Mouse (Mus musculus): ENCODE results near the gene Pde11a.

Pde11a gene

DNA sequence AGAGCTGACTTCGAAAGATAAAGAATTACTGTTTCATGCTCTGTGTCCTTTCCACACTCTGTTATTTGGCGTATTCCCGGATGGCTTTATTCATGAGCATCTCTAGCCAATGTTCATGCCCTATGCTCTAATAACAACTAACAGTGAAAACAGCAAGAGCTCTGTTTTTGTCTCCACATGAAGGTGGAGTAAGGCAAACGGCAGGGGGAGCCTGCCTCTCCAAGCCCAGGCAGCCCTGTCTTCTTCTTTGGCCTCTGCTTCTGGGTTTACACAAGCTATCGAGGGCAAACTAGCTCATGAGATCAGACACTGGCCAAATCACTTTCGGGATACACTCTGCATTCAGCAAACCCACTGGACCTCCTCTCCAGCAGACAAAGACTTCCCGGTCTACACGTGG lies 241.3 kb downstream of the Pde11a start:
- DNase-seq (ENCODE audit: inconsistent ontology term): no peak

DNA sequence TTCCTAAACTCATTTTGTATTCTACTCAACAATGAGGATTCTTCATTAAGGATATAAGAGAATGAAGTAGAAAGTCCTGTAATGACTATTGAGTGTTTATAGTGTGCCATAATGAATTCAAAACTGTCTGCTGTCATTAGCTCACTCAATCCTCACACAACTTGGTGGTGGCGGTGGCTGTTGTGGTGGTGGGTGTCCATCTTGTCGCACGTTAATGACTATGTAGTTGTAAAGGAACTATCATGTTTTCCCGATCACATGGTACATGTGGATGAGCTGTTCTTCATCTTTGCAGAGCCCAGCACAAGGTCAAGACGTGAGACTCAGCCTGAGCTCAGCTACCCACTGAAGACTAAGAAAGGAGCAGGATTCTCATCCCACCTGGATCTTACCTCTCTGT lies 242.7 kb downstream of the Pde11a start:
- DNase-seq (ENCODE audit: inconsistent ontology term): no peak

DNA sequence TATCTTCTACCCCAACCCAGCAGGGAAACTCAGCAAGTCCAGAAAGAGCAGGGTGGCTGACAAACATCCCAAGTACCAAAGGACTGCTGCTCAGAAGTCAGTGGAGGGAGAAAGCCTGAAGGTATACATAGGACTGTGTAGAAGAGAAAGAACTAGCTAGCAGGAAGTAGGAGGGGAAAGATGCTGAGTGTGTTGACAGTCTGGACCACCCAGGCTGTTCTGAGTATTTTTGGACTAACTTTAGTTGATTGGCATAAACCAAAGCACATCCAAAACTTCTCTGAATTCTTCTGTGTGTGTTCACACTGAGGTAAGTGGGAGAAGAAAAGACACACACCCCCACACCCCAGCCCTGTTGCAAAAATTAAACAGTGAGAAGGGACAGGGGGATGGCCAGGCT lies 248.1 kb downstream of the Pde11a start:
- DNase-seq (ENCODE audit: inconsistent ontology term): no peak

- DNase-seq (ENCODE audit: inconsistent ontology term): no peak
Measured at GRCm38 (mm10) chr2:76088844-76089243, 249.7 kb downstream of the Pde11a start.

GRCm38 (mm10) chr2:76088413-76088812 lies 250.2 kb downstream of the Pde11a start:
- DNase-seq (ENCODE audit: inconsistent ontology term): peak; percentile 42

DNA sequence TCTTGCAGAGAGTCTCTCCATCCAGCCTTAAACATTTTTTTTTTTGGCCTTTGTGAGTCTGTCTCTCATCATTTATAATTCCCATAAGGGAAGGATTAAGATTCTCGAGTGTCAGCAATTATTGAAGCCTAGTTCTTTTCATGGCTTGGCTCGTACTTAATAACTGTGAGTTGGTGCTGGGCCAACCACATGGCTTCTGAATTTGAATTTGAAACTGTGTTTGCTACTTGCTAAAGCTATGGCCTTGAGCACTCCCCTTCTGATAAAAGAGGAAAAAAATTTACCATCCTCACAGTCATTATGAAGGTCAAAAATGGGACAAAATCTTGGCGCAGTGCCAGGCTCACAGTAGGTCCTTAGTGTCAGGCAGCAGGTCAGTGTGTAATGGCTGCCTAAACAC lies 251.4 kb downstream of the Pde11a start:
- DNase-seq (ENCODE audit: inconsistent ontology term): peak; percentile 19

- DNase-seq (ENCODE audit: inconsistent ontology term): no peak
Measured at GRCm38 (mm10) chr2:76084982-76085381, 253.6 kb downstream of the Pde11a start.

GRCm38 (mm10) chr2:76083901-76084300 lies 254.7 kb downstream of the Pde11a start:
- DNase-seq (ENCODE audit: inconsistent ontology term): no peak

DNA sequence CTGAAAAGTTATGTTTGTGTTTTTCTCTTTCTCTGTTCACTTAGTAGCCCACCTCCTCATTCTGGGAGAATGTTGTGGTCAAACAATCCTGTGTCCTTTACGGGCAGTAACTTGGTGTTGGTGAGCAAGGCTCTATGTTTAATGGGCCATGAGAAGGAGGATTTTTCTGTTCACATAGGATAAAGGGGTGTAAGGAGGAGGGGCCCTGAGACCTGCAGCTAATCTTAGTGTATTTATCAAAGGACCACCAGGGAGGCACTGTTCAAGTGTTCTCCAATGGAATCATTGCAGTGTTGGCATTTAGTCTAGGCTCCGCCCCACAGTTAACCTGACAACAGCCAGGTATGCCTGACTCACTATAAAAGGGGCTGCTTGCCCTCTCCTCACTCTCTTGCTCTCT lies 255.2 kb downstream of the Pde11a start:
- no peak for DNase-seq (ENCODE audit: inconsistent ontology term)

DNA sequence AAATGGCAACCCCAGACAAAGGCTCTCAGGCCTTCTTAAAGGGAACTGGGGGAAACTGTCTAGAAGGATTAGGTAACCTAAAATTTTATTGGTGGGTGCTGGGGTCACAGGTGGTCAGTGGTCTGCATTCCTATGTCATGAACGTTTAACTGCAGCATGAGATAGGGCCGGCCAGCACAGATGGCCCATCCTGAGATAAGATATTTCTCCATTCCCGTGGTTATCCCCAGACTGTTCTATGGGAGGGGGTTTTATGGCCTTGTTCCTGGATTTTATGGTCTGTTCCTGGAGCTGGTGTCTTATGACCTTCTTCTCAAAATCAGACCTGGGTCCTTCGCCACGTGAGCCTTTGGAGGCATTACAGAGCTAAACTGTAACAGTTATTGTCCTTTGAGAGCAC lies 256.6 kb downstream of the Pde11a start:
- DNase-seq (ENCODE audit: inconsistent ontology term): no peak

DNA sequence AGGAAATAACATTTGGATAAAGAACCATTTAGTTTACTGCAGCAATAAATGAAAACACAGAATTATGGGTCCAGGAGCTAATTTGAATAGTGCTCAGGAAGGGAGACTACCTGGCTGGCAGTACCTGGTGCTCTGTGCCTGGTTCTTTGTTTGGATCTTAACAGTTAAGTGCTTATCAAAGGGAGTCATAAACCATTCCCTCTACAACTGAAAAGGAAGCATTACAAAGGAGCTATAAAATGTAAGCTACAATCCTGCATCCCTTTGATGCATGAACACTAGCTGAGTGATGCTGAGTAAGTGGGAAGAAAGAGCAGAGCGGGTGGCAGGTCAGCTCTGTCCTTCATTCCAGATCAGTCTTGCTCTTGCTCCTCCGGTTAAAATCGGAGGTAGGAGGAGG lies 258.0 kb downstream of the Pde11a start:
- no peak for DNase-seq (ENCODE audit: inconsistent ontology term)

GRCm38 (mm10) chr2:76076838-76077237 lies 261.7 kb downstream of the Pde11a start:
- peak; percentile 59 for DNase-seq (ENCODE audit: inconsistent ontology term)

DNA sequence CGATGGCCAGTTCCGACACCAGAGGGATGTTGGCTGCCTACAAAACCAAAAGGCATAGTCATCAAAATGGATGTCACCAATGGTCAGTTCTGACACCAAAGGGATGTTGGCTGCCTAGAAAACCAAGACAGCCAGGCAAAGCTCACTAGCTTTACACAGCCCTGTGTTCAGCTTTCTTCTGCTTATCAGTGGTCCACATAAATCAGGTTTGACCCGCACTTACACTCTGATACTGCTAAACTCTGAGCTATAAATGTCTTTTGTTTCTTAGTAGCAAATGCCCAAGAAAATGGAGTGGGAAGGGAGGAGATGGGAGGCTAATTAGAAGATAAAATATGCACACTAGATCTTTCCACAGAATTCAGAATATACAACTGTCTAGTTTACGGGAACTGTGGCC lies 262.5 kb downstream of the Pde11a start:
- DNase-seq (ENCODE audit: inconsistent ontology term): no peak

DNA sequence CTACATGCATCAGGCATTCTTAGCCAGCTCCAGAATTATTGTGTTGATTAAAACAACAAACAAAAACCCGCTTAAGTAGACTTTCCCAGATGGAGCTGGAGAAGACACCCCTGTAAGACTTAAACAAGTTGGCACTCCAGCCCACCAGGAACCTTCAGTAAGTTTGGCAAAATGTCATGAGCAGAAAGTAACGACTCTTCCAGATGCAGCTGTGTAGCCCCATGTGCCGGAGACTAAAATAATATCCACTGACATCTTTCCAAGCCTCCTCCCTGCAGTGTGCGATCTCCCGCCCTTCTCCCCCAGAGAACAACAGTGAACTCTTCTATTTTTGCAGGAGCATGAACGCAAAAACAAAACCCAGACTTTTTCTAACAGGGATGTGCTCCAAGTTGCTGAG lies 265.5 kb downstream of the Pde11a start:
- DNase-seq (ENCODE audit: inconsistent ontology term): no peak

GRCm38 (mm10) chr2:76070432-76071306 lies 267.9 kb downstream of the Pde11a start:
- peak; percentile 86 for DNase-seq (ENCODE audit: inconsistent ontology term)

DNA sequence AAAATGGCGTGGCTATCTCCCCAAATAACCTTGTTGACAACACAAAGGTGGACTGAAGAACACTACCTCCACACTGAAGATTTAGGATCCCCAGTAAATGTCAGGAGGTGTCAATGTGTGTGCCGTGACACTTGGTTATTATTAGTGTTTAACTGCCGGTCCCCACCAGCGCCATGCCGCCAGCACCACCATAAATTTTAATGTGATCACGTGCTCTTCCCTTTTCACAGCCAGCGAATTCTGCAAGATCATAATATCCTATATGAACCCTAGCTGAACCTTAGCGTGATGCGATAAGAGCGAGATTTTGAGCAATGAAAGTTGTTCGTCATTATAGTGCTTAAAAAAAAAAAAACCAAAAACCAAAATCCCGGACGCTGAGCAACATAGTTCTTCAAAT lies 269.3 kb downstream of the Pde11a start:
- DNase-seq (ENCODE audit: inconsistent ontology term): no peak

- DNase-seq (ENCODE audit: inconsistent ontology term): no peak
Measured at GRCm38 (mm10) chr2:76068155-76068554, 270.4 kb downstream of the Pde11a start.

DNA sequence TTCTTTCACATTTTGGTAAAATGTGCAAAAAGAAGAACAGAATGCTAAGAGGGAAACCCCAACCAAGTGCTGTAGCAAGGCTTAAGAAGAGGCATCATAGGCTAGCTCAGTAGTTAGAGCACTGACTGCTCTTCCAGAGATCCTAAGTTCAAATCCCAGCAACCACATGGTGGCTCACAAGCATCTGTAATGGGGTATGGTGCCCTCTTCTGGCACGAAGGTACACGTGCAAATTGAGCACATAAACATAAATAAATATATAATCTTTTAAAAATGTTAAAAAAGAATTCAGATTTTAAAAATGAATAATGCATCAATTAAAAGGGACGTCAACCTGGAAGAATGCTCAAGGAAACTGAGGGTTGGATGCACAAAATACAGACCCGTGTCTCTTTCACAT lies 271.4 kb downstream of the Pde11a start:
- no peak for DNase-seq (ENCODE audit: inconsistent ontology term)

DNA sequence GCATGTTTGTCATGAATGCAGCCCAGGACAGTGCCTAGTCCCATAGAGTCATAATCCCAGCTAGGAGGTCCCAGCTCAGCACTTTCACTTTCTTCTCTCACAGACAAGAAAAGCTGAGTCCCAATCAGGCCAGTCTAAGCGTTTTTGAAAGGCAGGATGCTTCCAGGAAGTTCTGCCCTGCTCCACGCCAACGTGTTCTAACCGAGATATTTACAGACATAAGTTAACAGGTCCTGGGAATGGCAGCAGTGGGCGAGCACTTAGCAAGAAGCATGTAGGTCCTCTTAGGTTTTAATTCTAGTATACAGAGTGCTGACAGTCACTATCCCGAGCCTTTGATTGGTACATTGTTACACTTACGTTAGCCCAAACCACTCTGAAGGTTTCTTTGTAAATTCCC lies 273.3 kb downstream of the Pde11a start:
- no peak for DNase-seq (ENCODE audit: inconsistent ontology term)

DNA sequence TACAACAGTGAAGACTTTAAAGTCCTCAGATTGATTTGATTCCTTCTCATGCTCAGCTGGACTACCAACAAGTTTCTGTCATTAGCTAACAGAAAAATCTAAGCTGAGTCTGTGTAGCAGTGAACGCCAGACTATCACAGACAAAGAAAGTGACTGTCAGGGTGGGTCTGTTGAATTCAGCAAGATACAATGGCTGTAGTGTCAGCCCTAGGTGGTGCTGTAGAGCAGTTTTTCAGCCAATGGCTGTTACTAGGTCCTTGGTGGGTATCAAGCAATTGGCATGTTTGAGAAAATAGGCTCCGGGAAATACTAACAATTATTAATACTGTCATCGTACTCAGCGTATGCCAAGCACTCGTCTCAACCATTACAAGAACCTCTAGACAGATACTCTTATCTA lies 274.5 kb downstream of the Pde11a start:
- no peak for DNase-seq (ENCODE audit: inconsistent ontology term)

- no peak for DNase-seq (ENCODE audit: inconsistent ontology term)
Measured at GRCm38 (mm10) chr2:76060207-76060606, 278.4 kb downstream of the Pde11a start.

DNA sequence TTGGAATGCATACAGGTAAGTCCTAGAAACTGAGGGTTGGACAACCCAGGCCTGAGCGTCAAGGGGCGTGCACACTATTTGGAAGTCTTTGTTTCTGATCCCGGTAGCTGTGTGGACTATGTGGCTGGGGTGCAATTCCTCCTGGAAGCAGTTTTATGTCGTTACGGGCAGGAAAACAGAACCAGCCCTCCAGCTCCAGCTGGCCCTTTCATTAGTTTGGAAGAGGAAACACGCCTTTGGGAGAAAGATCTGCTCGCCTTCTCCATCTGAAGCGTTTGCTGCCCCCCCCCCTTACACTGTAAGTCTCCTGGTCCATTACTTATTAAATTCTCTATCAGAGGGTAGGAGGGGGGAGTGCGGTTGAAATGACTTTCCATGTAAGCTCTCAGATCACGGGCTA lies 279.0 kb downstream of the Pde11a start:
- DNase-seq (ENCODE audit: inconsistent ontology term): no peak

DNA sequence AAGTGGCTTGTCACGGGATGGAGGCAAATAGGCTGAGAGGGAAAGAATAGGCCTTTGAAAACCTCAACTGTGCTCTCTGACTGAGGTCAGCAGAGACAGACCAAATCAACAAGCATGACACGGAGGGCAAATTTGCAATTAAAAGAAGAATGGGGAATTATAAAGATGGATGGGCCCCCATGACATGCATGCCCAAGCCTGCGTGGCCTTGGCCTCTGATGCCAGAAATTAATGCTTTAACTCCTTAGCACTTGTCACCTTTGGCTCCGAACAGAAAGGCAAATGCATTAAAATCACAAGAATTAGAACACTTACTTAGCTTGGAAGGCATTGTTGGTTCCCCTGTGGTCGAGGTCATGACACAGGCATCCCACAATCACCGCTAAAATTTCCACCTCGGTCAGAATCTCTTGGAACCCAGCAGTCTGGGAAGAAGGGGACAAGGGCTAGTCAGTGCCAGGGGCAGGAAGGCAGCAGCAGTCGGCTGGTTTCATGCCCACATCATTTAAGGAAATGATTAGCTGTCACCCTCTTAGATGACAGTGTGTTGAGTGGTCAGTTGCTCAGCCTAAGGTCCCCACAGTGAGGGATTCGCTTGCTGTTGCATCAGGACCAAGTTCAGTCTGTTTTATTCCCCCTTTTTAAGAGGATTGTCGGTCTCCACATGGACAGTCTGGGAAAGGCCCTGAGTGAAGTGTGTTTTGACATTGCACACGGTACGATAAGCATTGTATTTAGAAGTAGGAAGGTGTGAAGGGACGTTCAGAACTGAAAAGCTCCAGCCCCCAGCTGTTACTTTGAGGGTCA lies 279.7 kb downstream of the Pde11a start:
- DNase-seq (ENCODE audit: inconsistent ontology term): peak; percentile 28
